Mouse (Mus musculus): ENCODE measurements around the gene Ddit4.

Ddit4 gene

GRCm38 (mm10) chr10:59970450-59971062 is 18.9 kb upstream of the Ddit4 start:
- peak; percentile 69 to 72 for DNase-seq

- DNase-seq, result peak; percentile 69 to 83
Measured at GRCm38 (mm10) chr10:59969821-59970449, 18.3 kb upstream of the Ddit4 start.

- no peak for DNase-seq
Measured at GRCm38 (mm10) chr10:59967309-59967942, 15.8 kb upstream of the Ddit4 start.

GRCm38 (mm10) chr10:59966743-59967142 is 15.1 kb upstream of the Ddit4 start:
- DNase-seq, result no peak

- no peak for DNase-seq
Measured at GRCm38 (mm10) chr10:59965788-59966187, 14.2 kb upstream of the Ddit4 start.

GRCm38 (mm10) chr10:59965362-59965695 is 13.7 kb upstream of the Ddit4 start:
- peak in 1 of 2 experiments; percentile 20 for DNase-seq

GRCm38 (mm10) chr10:59964504-59965361 is 13.1 kb upstream of the Ddit4 start:
- DNase-seq, result peak; percentile 71 to 77

- DNase-seq, result peak in 1 of 2 experiments; percentile 60
Measured at GRCm38 (mm10) chr10:59963609-59964008, 12.0 kb upstream of the Ddit4 start.

GRCm38 (mm10) chr10:59959517-59959916 is 7.9 kb upstream of the Ddit4 start:
- DNase-seq, result peak in 1 of 2 experiments; percentile 17

GRCm38 (mm10) chr10:59958458-59958857 is 6.8 kb upstream of the Ddit4 start:
- peak in 1 of 2 experiments; percentile 57 for DNase-seq

GRCm38 (mm10) chr10:59957171-59958149 is 5.8 kb upstream of the Ddit4 start:
- peak; percentile 45 to 64 for DNase-seq

- DNase-seq, result no peak
Measured at GRCm38 (mm10) chr10:59956681-59957080, 5.0 kb upstream of the Ddit4 start.

- peak in 1 of 2 experiments; percentile 57 for DNase-seq
Measured at GRCm38 (mm10) chr10:59953564-59954039, 2.0 kb upstream of the Ddit4 start.

GRCm38 (mm10) chr10:59952781-59953563 is 1.3 kb upstream of the Ddit4 start:
- DNase-seq, result peak in 1 of 2 experiments; percentile 61

GRCm38 (mm10) chr10:59952152-59952780 is 632 bp upstream of the Ddit4 start:
- DNase-seq, result peak; percentile 71 to 74

GRCm38 (mm10) chr10:59950716-59951191 is 880 bp downstream of the Ddit4 start:
- DNase-seq, result peak; percentile 91 to 94

- peak in 1 of 2 experiments; percentile 69 for DNase-seq
Measured at GRCm38 (mm10) chr10:59949783-59950605, 1.6 kb downstream of the Ddit4 start.

GRCm38 (mm10) chr10:59949255-59949648 is 2.4 kb downstream of the Ddit4 start:
- DNase-seq, result no peak

All from thymus, postnatal 36 days (tissue).